Mouse (Mus musculus) liver, embryonic 14.5 days (tissue): ENCODE data around the gene Ccn2.

ENCODE experiments used
- CTCF ChIP-seq: IDR thresholded peaks from 2 replicates; pipeline ENCODE4 v1.5.1; 2016; ENCODE audit warnings: antibody characterized with exemption, low read depth, control low read depth
- EP300 ChIP-seq: IDR thresholded peaks from 2 replicates; pipeline ENCODE4 v1.6.1; 2016; ENCODE audit warnings: antibody characterized with exemption, low read depth

- no peak for TF ChIP-seq EP300
- TF ChIP-seq CTCF: no peak
Observed at GRCm38 (mm10) chr10:24593556-24593955, 1.7 kb upstream of the Ccn2 start.
